8 mouse cellular contexts compared by ENCODE assay signal in genomic region chr2:66473181-66473822, GRCm38 (mm10). TPM values are rescaled to one million over a fixed set of nuclear protein-coding genes. Genes with fewer than 3 reads are reported as not detected.
DNase-seq lines count a peak whose midpoint lies in the region; ATAC-seq and TF ChIP-seq lines count a peak whose summit lies in the region.

No protein-coding gene starts in this region.

- H3K4me1 ChIP-seq in heart, adult 2 months (ENCODE audit: control insufficient read depth, insufficient read depth, low read length), result no peaks in the 10 kb centered on the region
- no peaks in the 10 kb centered on the region for H3K4me1 ChIP-seq in heart, embryonic 12.5 days (replicated peaks)

- H3K36me3 ChIP-seq in heart, adult 2 months (ENCODE audit: control insufficient read depth, insufficient read depth, low read length), result no peaks in the 10 kb centered on the region
- no peaks in the 10 kb centered on the region for H3K36me3 ChIP-seq in heart, embryonic 12.5 days

- no peaks in the 10 kb centered on the region for H3K79me2 ChIP-seq in heart, adult 2 months (replicated peaks; ENCODE audit: control insufficient read depth, insufficient read depth, low read length)

- peak; percentile 69 for TF ChIP-seq CTCF in heart, adult 2 months (IDR thresholded peaks at IDR 0.05)

- H3K9me3 ChIP-seq in heart, embryonic 12.5 days (replicated peaks), result no peaks in the 10 kb centered on the region

- 39% methylated on average over 3 of the region's 3 CpGs for WGBS in heart, adult 2 months
- 48% methylated on average over 3 of the region's 3 CpGs for WGBS in heart, embryonic 12.5 days

- H3K27ac ChIP-seq in heart, adult 2 months, result no peak overlapping the region
- no peak overlapping the region for H3K27ac ChIP-seq in heart, embryonic 12.5 days (ENCODE audit: poor library complexity, severe bottlenecking)

- no peaks in the 10 kb centered on the region for H3K27me3 ChIP-seq in heart, adult 2 months (ENCODE audit: control insufficient read depth, insufficient read depth, low read length)
- H3K27me3 ChIP-seq in heart, embryonic 12.5 days (replicated peaks), result no peaks in the 10 kb centered on the region

- TF ChIP-seq EP300 in heart, adult 2 months (IDR thresholded peaks at IDR 0.05; ENCODE audit: insufficient read depth, low read depth, low read length), result no peak

- TF ChIP-seq POLR2A in heart, adult 2 months (IDR thresholded peaks at IDR 0.05; ENCODE audit: insufficient read depth, low read depth, low read length), result no peak

- intact Hi-C loops in heart, adult 2 months (cut with DNase I), result loop anchor here (2.0 to 5.0 kb wide), 2 partner anchors 169 to 327 kb away; no protein-coding TSS in a partner anchor
- intact Hi-C loops in gastrocnemius, postnatal 14 days (cut with DNase I; ENCODE audit: low total_unique reads), result no loop called here

- no peak overlapping the region for H3K4me3 ChIP-seq in heart, adult 2 months
- H3K4me3 ChIP-seq in heart, embryonic 12.5 days, result no peak overlapping the region

- no peak for ATAC-seq in heart, embryonic 12.5 days (ENCODE audit: insufficient number of reproducible peaks, low FRiP score)

- no peak overlapping the region for H3K4me2 ChIP-seq in heart, embryonic 12.5 days

- no peak for DNase-seq in heart, adult 2 months
- DNase-seq in right cerebral cortex, postnatal 10 days (ENCODE audit: low spot score in 2 of 2), result peak; percentile 35 to 52
- no peak for DNase-seq in right cerebral cortex, postnatal 14 days
- DNase-seq in kidney, postnatal 4 days, result peak; percentile 8 to 14
- DNase-seq in right cerebral cortex, postnatal 4 days, result peak; percentile 22
- DNase-seq in gastrocnemius, postnatal 14 days, result no peak
- no peak for DNase-seq in liver

- no peak overlapping the region for H3K9ac ChIP-seq in heart, adult 2 months (ENCODE audit: low read depth, low read length)
- no peak overlapping the region for H3K9ac ChIP-seq in heart, embryonic 12.5 days

RNA-seq across cellular contexts. Expression of gene Scn1a, which starts 32.7 kb away (rescaled TPM):
- total RNA-seq in heart, adult 2 months (2021), result under 1 TPM in 1 of 2 experiments, not detected in 1; 0.05 TPM
- polyA plus RNA-seq in heart, adult 2 months (2012; rRNA removed), result 0.04 and 0.12 TPM in 2 replicates
- 0.08 TPM in 1 of 2 replicates, not detected in the other for polyA plus RNA-seq in heart, embryonic 12.5 days (2016; fragmentation: Nextera tagmentation; extraction: Ambion mirVana)
- total RNA-seq in gastrocnemius, postnatal 14 days (2021), result under 1 TPM in 1 of 2 experiments, not detected in 1; 0.07 TPM

Comparison
In these comparisons a context has a peak if more than half of its experiments do, and no peak if none do; other contexts are left out.
1. DNase-seq: peak in right cerebral cortex, postnatal 10 days (2 of 2), kidney, postnatal 4 days (2 of 2) and right cerebral cortex, postnatal 4 days (single experiment); none in heart, adult 2 months (0 of 2), right cerebral cortex, postnatal 14 days (single experiment), gastrocnemius, postnatal 14 days (single experiment) and liver (single experiment).